Mouse (Mus musculus) lung, embryonic 15.5 days (tissue): Measurements from ENCODE around the gene Pacs2. TPM values are rescaled to one million over a fixed set of nuclear protein-coding genes. Genes with fewer than 3 reads are reported as not detected.

Experiments used
- ATAC-seq: fragments of 200-750 bp; cut with Nextera tagmentation; 2 replicates; pipeline ENCODE4 v1.8.0; 2017; ENCODE audit warnings: moderate number of reproducible peaks, borderline replicate concordance; ENCODE audit not compliant: low FRiP score, low TSS enrichment; ENCODE audit errors: extremely low read depth
- H3K27ac ChIP-seq: fragments of 300-500 bp; sonication (generic); 2 replicates; pipeline ENCODE4 v1.5.1; 2015; ENCODE audit warnings: moderate library complexity, mild to moderate bottlenecking, inconsistent platforms
- H3K27me3 ChIP-seq: fragments of 300-500 bp; sonication (generic); 2 replicates; pipeline ENCODE4 v1.6.1; 2015; ENCODE audit warnings: inconsistent platforms
- H3K36me3 ChIP-seq: fragments of 300-500 bp; sonication (generic); 2 replicates; pipeline ENCODE4 v1.6.1; 2015; ENCODE audit warnings: inconsistent platforms
- H3K4me1 ChIP-seq: fragments of 300-500 bp; sonication (generic); 2 replicates; pipeline ENCODE4 v1.6.1; 2015; ENCODE audit warnings: inconsistent platforms
- H3K4me2 ChIP-seq: fragments of 300-500 bp; sonication (generic); 2 replicates; pipeline ENCODE4 v1.6.1; 2015; ENCODE audit warnings: inconsistent platforms, mild to moderate bottlenecking, moderate library complexity
- H3K4me3 ChIP-seq: fragments of 300-500 bp; sonication (generic); 2 replicates; pipeline ENCODE4 v1.5.1; 2015; ENCODE audit warnings: mild to moderate bottlenecking, inconsistent platforms
- H3K9ac ChIP-seq: fragments of 300-500 bp; sonication (generic); 2 replicates; pipeline ENCODE4 v1.6.1; 2015; ENCODE audit warnings: inconsistent platforms
- H3K9me3 ChIP-seq: fragments of 300-500 bp; sonication (generic); 2 replicates; pipeline ENCODE4 v1.6.1; 2016; ENCODE audit warnings: inconsistent platforms
- WGBS: fragments of 180-500 bp; shearing (Covaris S2); methylation state at CpG from one replicate; pipeline ENCODE4 v1.1.7; 2015; 5-methylcytosine and 5-hydroxymethylcytosine counted together
- polyA plus RNA-seq: library from polyadenylated mRNA; unstranded; fragments of >200 nt; fragmentation: Nextera tagmentation; extraction: Ambion mirVana; gene quantifications from 2 replicates; pipeline ENCODE4 v1.2.1, GENCODE M21; 2015

The Pacs2 gene
- polyA plus RNA-seq, 1 experiment from 2014 or later: 13.2 TPM

DNA sequence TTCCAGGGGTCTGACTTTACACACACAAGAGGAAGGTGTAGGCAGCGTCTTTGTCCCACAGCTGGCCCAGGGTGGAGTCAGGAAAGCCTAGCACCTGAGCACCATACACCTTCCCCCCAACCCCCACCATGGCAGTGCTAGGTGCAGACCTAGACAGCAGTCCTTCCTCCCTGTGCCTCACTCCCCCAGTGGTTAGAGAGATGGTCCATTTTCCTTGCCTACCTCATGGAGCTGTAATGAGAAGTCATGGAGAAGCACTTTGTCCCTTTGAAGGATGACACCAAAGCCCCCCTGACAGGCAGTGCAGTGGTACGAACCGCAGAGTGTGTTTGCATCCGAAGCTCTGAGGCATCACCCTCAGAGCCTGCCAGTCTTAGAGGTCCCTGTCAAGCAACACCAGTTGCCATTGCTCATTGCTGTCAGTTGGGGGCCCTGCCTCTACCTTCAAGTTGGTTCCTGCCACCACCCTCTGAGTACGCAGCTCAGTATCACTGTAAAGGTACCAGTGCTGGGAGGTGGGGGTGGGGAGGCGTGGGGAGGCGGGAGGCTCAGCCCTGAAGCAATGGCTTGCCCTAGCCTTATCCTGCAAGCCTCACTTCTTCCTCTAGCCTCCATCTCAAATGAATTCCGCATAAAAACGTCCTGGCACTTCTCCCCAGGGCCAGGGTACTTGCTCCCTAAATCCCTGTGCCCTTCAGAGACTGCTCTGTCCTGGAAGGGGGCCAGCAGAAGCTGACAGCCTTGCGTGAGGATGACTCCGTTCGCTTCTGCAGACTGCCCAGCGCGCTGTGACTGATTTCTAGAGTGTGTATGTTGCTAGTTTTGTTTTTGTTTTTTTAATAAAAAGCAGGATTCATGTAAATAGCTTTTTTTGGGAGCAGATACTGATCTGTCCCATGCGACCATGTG is 59.4 kb downstream of the Pacs2 start:
- Histone ChIP-seq H3K4me3 (peak overlapping the region; percentile 45), H3K27ac (peak overlapping the region; percentile 83), H3K36me3 (peaks cover 22% of the 10 kb centered on the region), H3K4me1 (peaks cover 17% of the 10 kb centered on the region), H3K9me3 (no peaks in the 10 kb centered on the region), H3K9ac (peak overlapping the region; percentile 50; the same call in 1 of the 2 replicates), H3K4me2 (peak overlapping the region; percentile 92), H3K27me3 (no peaks in the 10 kb centered on the region)
- ATAC-seq: peak; percentile 24; the same call in 1 of the 2 replicates
- 9% methylated on average over 15 of the region's 15 CpGs for WGBS

DNA sequence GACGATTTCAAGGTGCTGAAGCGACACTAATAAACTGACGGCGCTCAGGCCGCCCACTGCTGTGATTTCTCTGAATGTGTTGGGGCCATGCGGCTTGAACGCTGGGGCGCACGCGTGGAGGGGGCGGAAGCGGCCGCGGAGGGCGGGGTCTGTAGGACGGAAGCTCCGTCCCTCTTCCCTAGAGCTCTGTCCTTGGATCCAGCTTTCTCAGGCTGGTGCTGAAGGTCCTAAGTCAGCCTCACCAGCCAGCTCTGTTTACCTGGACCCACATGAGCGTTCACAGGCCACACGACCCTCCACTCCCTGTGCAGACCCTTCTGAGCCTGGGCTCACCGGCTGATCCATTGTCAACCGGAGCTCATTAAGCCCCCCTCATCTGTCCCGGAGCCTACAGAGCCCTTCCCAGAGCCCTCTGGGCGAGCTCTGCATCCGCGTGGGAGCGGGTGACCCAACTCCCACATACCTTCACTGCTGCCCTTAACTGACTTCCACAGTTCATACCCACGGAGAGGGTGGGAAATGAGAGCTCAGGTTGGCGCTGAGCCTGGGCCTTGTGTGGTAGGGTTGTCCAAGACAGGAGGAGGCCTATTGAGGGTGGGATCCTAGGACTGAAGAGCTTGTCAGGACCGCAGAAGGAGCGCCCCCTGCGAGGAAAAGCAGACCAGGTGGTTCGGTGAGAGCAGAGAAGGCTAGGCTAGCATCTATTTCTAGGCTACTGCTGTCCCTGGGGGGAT is 60.2 kb downstream of the Pacs2 start, which contains the start of gene Tex22:
Tex22 (plus strand) TSS at position 174 of the 734 bp plus-strand sequence.
- peak; percentile 93 for ATAC-seq
- peak within 1 kb of the TSS; percentile 92 for H3K4me2 ChIP-seq
- no peaks in the 10 kb centered on the region for H3K27me3 ChIP-seq
- 4% methylated on average over 32 of the region's 32 CpGs for WGBS
- H3K4me3 ChIP-seq: peak within 1 kb of the TSS; percentile 45
- H3K9me3 ChIP-seq: no peaks in the 10 kb centered on the region
- H3K9ac ChIP-seq: peak within 1 kb of the TSS; percentile 50
- peaks cover 20% of the 10 kb centered on the region for H3K36me3 ChIP-seq
- H3K27ac ChIP-seq: peak within 1 kb of the TSS; percentile 83
- H3K4me1 ChIP-seq: peaks cover 17% of the 10 kb centered on the region

- H3K9me3 ChIP-seq: no peaks in the 10 kb centered on the region
- peak overlapping the region; percentile 92 for H3K4me2 ChIP-seq
- H3K4me3 ChIP-seq: peak overlapping the region; percentile 45
- ATAC-seq: peak; percentile 71; the same call in 1 of the 2 replicates
- WGBS: 7% methylated on average over 10 of the region's 10 CpGs
- 0 out of 2 replicates have a peak overlapping the region, but pooled peaks have one; percentile 83 for H3K27ac ChIP-seq
- no peaks in the 10 kb centered on the region for H3K27me3 ChIP-seq
- peaks cover 17% of the 10 kb centered on the region for H3K4me1 ChIP-seq
- H3K9ac ChIP-seq: no peak overlapping the region
- H3K36me3 ChIP-seq: peaks cover 15% of the 10 kb centered on the region
Observed at GRCm38 (mm10) chr12:113075063-113075454, 60.8 kb downstream of the Pacs2 start.

DNA sequence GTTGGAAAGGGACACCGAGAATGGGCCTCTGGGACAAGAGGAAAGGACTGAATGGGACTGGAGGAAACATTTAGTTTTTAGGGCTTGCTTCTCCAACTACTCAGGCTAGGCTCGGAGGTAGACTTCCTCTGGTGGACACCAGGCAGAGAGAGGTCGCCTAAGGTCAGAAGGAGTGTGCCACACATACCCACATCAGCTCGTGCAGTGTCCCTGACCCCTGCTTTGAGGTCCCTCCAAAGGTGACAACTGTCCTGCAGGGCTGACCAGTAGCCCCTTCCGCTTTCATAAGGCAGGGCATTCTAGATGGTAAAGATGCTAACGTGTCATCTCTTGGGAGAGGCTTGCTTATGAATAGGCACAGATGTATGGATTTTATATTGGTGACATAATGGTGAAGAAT is 61.2 kb downstream of the Pacs2 start:
- Histone ChIP-seq H3K4me3 (no peak overlapping the region), H3K27ac (no peak overlapping the region), H3K4me2 (peak overlapping the region; percentile 92; the same call in 1 of the 2 replicates), H3K4me1 (peaks cover 17% of the 10 kb centered on the region), H3K27me3 (no peaks in the 10 kb centered on the region), H3K9me3 (no peaks in the 10 kb centered on the region), H3K9ac (no peak overlapping the region), H3K36me3 (peaks cover 11% of the 10 kb centered on the region)
- no peak for ATAC-seq
- 56% methylated on average over 6 of the region's 6 CpGs for WGBS

GRCm38 (mm10) chr12:113087276-113087675 is 73.0 kb downstream of the Pacs2 start:
- H3K27ac ChIP-seq: no peak overlapping the region
- WGBS: 50% methylated on average over 3 of the region's 3 CpGs
- no peaks in the 10 kb centered on the region for H3K27me3 ChIP-seq
- H3K4me1 ChIP-seq: no peaks in the 10 kb centered on the region
- H3K4me2 ChIP-seq: no peak overlapping the region
- H3K4me3 ChIP-seq: no peak overlapping the region
- no peaks in the 10 kb centered on the region for H3K9me3 ChIP-seq
- H3K36me3 ChIP-seq: no peaks in the 10 kb centered on the region
- H3K9ac ChIP-seq: no peak overlapping the region
- no peak for ATAC-seq

DNA sequence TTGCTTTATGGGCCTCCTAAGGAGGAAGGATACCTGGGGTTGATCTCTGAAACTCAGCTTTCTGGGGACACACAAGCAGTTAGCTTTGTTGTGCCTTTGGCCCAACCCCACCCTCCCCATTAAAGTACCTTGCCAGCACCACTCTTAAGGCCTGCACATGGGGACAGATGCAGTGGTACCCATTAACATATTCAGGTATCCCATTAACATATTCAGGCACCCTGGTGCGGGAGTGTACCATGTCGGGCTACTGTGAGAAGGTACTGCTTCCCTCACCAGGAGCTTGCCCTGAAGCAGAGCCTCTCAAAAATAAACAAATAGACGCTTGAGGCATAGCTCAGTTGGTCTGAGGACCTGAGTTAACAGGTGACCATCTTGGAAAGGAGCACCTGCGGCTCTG is 73.7 kb downstream of the Pacs2 start:
- Histone ChIP-seq H3K4me3 (no peak overlapping the region), H3K27ac (no peak overlapping the region), H3K9ac (no peak overlapping the region), H3K4me1 (no peaks in the 10 kb centered on the region), H3K9me3 (no peaks in the 10 kb centered on the region), H3K27me3 (no peaks in the 10 kb centered on the region), H3K36me3 (no peaks in the 10 kb centered on the region), H3K4me2 (no peak overlapping the region)
- WGBS: 25% methylated on average over 4 of the region's 4 CpGs
- ATAC-seq: no peak

GRCm38 (mm10) chr12:113089107-113089506 is 74.8 kb downstream of the Pacs2 start:
- Histone ChIP-seq H3K9ac (no peak overlapping the region), H3K4me3 (no peak overlapping the region), H3K4me2 (no peak overlapping the region), H3K9me3 (no peaks in the 10 kb centered on the region), H3K36me3 (no peaks in the 10 kb centered on the region), H3K27ac (no peak overlapping the region), H3K4me1 (no peaks in the 10 kb centered on the region), H3K27me3 (no peaks in the 10 kb centered on the region)
- no peak for ATAC-seq
- WGBS: 88% methylated on average over 6 of the region's 6 CpGs

DNA sequence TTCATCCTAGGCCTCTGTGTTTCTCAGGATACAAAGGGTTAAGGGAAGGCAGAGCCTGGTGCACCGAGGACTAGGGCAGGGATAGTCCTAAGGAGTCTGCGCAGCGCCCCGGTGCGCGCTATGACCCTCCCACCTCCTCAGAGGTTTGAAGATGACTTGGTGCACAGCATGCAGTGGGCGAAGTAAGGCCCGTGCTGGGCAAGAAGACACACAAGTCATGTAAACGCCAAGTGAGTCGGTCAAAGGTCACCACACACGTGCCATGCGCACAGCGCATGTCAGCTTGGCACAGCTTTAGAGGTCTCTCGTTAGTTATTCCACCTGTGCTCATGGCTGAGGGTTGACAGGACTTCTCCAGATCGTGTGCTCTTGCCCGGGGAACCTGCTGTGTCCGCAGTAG is 75.7 kb downstream of the Pacs2 start:
- H3K27me3 ChIP-seq: no peaks in the 10 kb centered on the region
- H3K9ac ChIP-seq: no peak overlapping the region
- H3K4me2 ChIP-seq: no peak overlapping the region
- 77% methylated on average over 17 of the region's 17 CpGs for WGBS
- ATAC-seq: no peak
- H3K4me1 ChIP-seq: no peaks in the 10 kb centered on the region
- no peak overlapping the region for H3K4me3 ChIP-seq
- H3K36me3 ChIP-seq: no peaks in the 10 kb centered on the region
- H3K9me3 ChIP-seq: no peaks in the 10 kb centered on the region
- no peak overlapping the region for H3K27ac ChIP-seq

DNA sequence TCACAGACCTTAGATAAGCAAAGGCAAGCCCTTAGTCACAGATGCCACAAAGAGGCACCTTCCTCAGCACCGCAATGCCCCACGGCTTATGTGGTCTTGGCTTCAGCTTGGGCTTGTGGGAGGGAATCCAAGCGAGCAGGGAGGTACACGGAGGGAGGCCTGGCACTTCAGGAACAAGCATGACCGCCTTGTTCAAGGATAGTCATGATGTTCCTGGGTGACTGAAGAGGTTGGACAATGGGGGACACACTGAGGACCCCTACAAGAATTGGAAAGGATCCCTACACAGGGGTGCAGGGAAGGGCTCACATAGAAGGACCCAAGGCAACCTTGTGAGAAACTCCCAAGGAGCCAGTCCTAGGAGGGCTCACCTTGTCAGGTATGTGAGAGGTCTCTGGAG is 82.7 kb downstream of the Pacs2 start:
- 76% methylated on average over 5 of the region's 5 CpGs for WGBS
- no peaks in the 10 kb centered on the region for H3K27me3 ChIP-seq
- H3K4me1 ChIP-seq: peaks cover 29% of the 10 kb centered on the region
- H3K36me3 ChIP-seq: no peaks in the 10 kb centered on the region
- no peak overlapping the region for H3K9ac ChIP-seq
- peak overlapping the region; percentile 77 for H3K4me3 ChIP-seq
- no peak overlapping the region for H3K27ac ChIP-seq
- H3K9me3 ChIP-seq: no peaks in the 10 kb centered on the region
- peak overlapping the region; percentile 83; the same call in 1 of the 2 replicates for H3K4me2 ChIP-seq
- no peak for ATAC-seq

- Histone ChIP-seq H3K4me3 (peak within 1 kb of the TSS; percentile 77), H3K4me2 (peak within 1 kb of the TSS; percentile 83), H3K9me3 (no peaks in the 10 kb centered on the region), H3K27ac (peak within 1 kb of the TSS; percentile 69), H3K27me3 (no peaks in the 10 kb centered on the region), H3K9ac (peak within 1 kb of the TSS; percentile 94), H3K36me3 (no peaks in the 10 kb centered on the region), H3K4me1 (peaks cover 33% of the 10 kb centered on the region)
- 1% methylated on average over 18 of the region's 53 CpGs for WGBS
- ATAC-seq: peak; percentile 78
Observed at GRCm38 (mm10) chr12:113097749-113098281, 83.5 kb downstream of the Pacs2 start, which contains the start of gene Mta1. TSS of gene Mta1 (plus strand) at chr12:113098278.

DNA sequence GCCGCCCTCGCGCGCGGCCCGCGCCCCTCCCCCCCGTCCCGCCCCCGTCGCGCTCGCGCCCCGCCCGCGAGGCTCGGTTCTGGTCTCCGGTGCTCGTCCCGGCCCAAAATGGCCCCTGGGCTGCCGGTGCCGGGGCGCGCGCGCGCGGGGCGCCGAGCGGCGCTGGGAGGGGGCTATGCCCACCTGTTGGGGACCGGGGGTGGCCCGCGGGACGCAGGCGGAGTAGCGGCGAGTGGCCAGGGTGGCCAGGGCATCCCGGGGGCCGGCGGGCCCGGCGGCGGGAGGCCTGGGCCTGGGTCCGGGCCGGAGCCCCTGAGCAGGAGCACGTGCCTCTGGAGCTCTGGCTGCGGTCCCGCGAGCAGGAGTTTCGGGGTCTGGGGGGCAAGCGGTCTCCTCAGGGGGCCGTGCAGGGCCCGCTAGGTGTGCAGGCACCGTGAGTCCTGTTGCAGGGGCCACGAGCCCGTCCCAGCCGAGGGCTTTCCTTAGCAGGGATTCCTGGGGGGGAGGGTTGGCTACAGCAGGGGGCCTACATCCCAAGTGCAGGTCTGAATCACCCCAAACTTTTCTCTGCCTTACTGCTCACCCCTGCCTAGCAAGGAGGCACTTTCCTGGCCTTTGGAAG is 84.3 kb downstream of the Pacs2 start:
- Histone ChIP-seq H3K9ac (peak overlapping the region; percentile 94), H3K27me3 (no peaks in the 10 kb centered on the region), H3K36me3 (no peaks in the 10 kb centered on the region), H3K4me3 (peak overlapping the region; percentile 77), H3K4me1 (peaks cover 33% of the 10 kb centered on the region), H3K9me3 (no peaks in the 10 kb centered on the region), H3K4me2 (peak overlapping the region; percentile 83), H3K27ac (peak overlapping the region; percentile 69)
- 2% methylated on average over 39 of the region's 60 CpGs for WGBS
- peak; percentile 12; the same call in 1 of the 2 replicates for ATAC-seq
